Mouse (Mus musculus) hindbrain, embryonic 14.5 days (tissue): ENCODE results near the gene Msrb3. TPM values are rescaled to one million over a fixed set of nuclear protein-coding genes. Genes with fewer than 3 reads are reported as not detected.
"Not testable (repeated sequence)": the region's sequence is repeated elsewhere in the genome, so short reads cannot be mapped to it uniquely, and the experiment has no call there.

ENCODE experiments used
- ATAC-seq: fragments of 200-750 bp; cut with Nextera tagmentation; 2 replicates; pipeline ENCODE4 v1.8.0; 2017; ENCODE audit warnings: moderate number of reproducible peaks, mild to moderate bottlenecking, moderate TSS enrichment, moderate library complexity; ENCODE audit not compliant: low FRiP score
- DNase-seq: peaks from one replicate; pipeline ENCODE4 v3.0.0-alpha.2; 2015; ENCODE audit warnings: low spot score
- H3K27ac ChIP-seq: fragments of 300-500 bp; sonication (generic); 2 replicates; pipeline ENCODE4 v1.5.1; 2014; ENCODE audit warnings: mild to moderate bottlenecking, moderate library complexity
- H3K27me3 ChIP-seq: fragments of 300-500 bp; sonication (generic); 2 replicates; pipeline ENCODE4 v1.6.1; 2014; ENCODE audit warnings: mild to moderate bottlenecking, low read length, mixed read lengths; ENCODE audit not compliant: control insufficient read depth, insufficient read depth
- H3K36me3 ChIP-seq: fragments of 300-500 bp; sonication (generic); replicated peaks from 2 replicates; pipeline ENCODE4 v1.6.1; 2014; ENCODE audit not compliant: control insufficient read depth, insufficient read depth
- H3K4me1 ChIP-seq: fragments of 300-500 bp; sonication (generic); replicated peaks from 2 replicates; pipeline ENCODE4 v1.6.1; 2014; ENCODE audit warnings: antibody characterized with exemption, low read length, mixed read lengths; ENCODE audit not compliant: control insufficient read depth, insufficient read depth
- H3K4me2 ChIP-seq: fragments of 300-500 bp; sonication (generic); replicated peaks from 2 replicates; pipeline ENCODE4 v1.6.1; 2014; ENCODE audit warnings: mild to moderate bottlenecking, moderate library complexity
- H3K4me3 ChIP-seq: fragments of 300-500 bp; sonication (generic); replicated peaks from 2 replicates; pipeline ENCODE4 v1.5.1; 2014; ENCODE audit warnings: mild to moderate bottlenecking, low read length
- H3K9ac ChIP-seq: fragments of 300-500 bp; sonication (generic); 2 replicates; pipeline ENCODE4 v1.6.1; 2014
- H3K9me3 ChIP-seq: fragments of 300-500 bp; sonication (generic); 2 replicates; pipeline ENCODE4 v1.6.1; 2016; ENCODE audit warnings: low read length; ENCODE audit not compliant: control insufficient read depth
- WGBS: fragments of 180-500 bp; shearing (Covaris S2); extraction: QIAGEN DNeasy Blood & Tissue Kit; methylation state at CpG from one replicate; pipeline ENCODE4 v1.1.7; 2014; 5-methylcytosine and 5-hydroxymethylcytosine counted together
- polyA plus RNA-seq: library from polyadenylated mRNA; unstranded; fragments of >200 nt; fragmentation: Nextera tagmentation; extraction: Ambion mirVana; gene quantifications from 2 replicates; pipeline ENCODE4 v1.2.1, GENCODE M21; 2014

Gene Msrb3
- polyA plus RNA-seq, 1 experiment from 2014 or later, result 1.3 TPM

- 90% methylated on average over 12 of the region's 12 CpGs for WGBS
Measured at GRCm38 (mm10) chr10:120760679-120761078, 138.2 kb downstream of the Msrb3 start.

GRCm38 (mm10) chr10:120759883-120760282 is 139.0 kb downstream of the Msrb3 start:
- Histone ChIP-seq H3K9ac (no peak overlapping the region), H3K4me1 (peaks cover 7% of the 10 kb centered on the region), H3K4me2 (no peak overlapping the region), H3K27ac (no peak overlapping the region), H3K36me3 (no peaks in the 10 kb centered on the region), H3K9me3 (0 out of 2 replicates have a peak, but pooled peaks cover 3% of the 10 kb centered on the region), H3K4me3 (no peak overlapping the region), H3K27me3 (no peaks in the 10 kb centered on the region)
- ATAC-seq (no peak), DNase-seq (no peak)
- 92% methylated on average over 6 of the region's 6 CpGs for WGBS

More at GRCm38 (mm10) chr10:120760679-120761078, 138.2 kb downstream of the Msrb3 start:
- Histone ChIP-seq H3K9me3 (no peaks in the 10 kb centered on the region), H3K4me3 (no peak overlapping the region), H3K27me3 (no peaks in the 10 kb centered on the region), H3K9ac (no peak overlapping the region), H3K36me3 (no peaks in the 10 kb centered on the region), H3K4me1 (peaks cover 7% of the 10 kb centered on the region), H3K4me2 (no peak overlapping the region), H3K27ac (no peak overlapping the region)
- DNase-seq, result no peak
- ATAC-seq, result no peak

- 96% methylated on average over 5 of the region's 5 CpGs for WGBS
- no peak overlapping the region for H3K27ac ChIP-seq
- ATAC-seq (no peak), DNase-seq (no peak)
- H3K4me2 ChIP-seq, result no peak overlapping the region
- H3K27me3 ChIP-seq, result no peaks in the 10 kb centered on the region
- H3K36me3 ChIP-seq, result no peaks in the 10 kb centered on the region
- no peaks in the 10 kb centered on the region for H3K4me1 ChIP-seq
- no peak overlapping the region for H3K9ac ChIP-seq
- no peak overlapping the region for H3K4me3 ChIP-seq
- H3K9me3 ChIP-seq, result 0 out of 2 replicates have a peak, but pooled peaks cover 3% of the 10 kb centered on the region
Measured at GRCm38 (mm10) chr10:120752454-120752853, 146.4 kb downstream of the Msrb3 start.

- DNase-seq (no peak), ATAC-seq (no peak)
- no peak overlapping the region for H3K4me3 ChIP-seq
- no peak overlapping the region for H3K27ac ChIP-seq
- no peak overlapping the region for H3K9ac ChIP-seq
- no peaks in the 10 kb centered on the region for H3K36me3 ChIP-seq
- no peaks in the 10 kb centered on the region for H3K27me3 ChIP-seq
- WGBS, result 68% methylated on average over 11 of the region's 11 CpGs
- no peak overlapping the region for H3K4me2 ChIP-seq
- no peaks in the 10 kb centered on the region for H3K4me1 ChIP-seq
- H3K9me3 ChIP-seq, result 0 out of 2 replicates have a peak, but pooled peaks cover 3% of the 10 kb centered on the region
Measured at GRCm38 (mm10) chr10:120751821-120752261, 147.1 kb downstream of the Msrb3 start.

- Histone ChIP-seq H3K9ac (no peak overlapping the region), H3K27me3 (peaks cover 2% of the 10 kb centered on the region; the same call in 1 of the 2 replicates), H3K36me3 (no peaks in the 10 kb centered on the region), H3K4me3 (no peak overlapping the region), H3K9me3 (0 out of 2 replicates have a peak, but pooled peaks cover 3% of the 10 kb centered on the region), H3K4me1 (no peaks in the 10 kb centered on the region), H3K27ac (no peak overlapping the region), H3K4me2 (no peak overlapping the region)
- 60% methylated on average over 11 of the region's 11 CpGs for WGBS
- peak; percentile 52 for DNase-seq
- ATAC-seq, result no peak
Measured at GRCm38 (mm10) chr10:120751295-120751722, 147.6 kb downstream of the Msrb3 start.

- not testable (repeated sequence) for H3K4me1 ChIP-seq, H3K9me3 ChIP-seq, ATAC-seq, H3K27ac ChIP-seq, H3K27me3 ChIP-seq, DNase-seq, H3K4me3 ChIP-seq, H3K4me2 ChIP-seq, H3K36me3 ChIP-seq, H3K9ac ChIP-seq
- 95% methylated on average over 5 of the region's 5 CpGs for WGBS
Measured at GRCm38 (mm10) chr10:120749556-120749955, 149.3 kb downstream of the Msrb3 start.

GRCm38 (mm10) chr10:120748156-120748555 is 150.7 kb downstream of the Msrb3 start:
- H3K36me3 ChIP-seq, result no peaks in the 10 kb centered on the region
- 92% methylated on average over 6 of the region's 6 CpGs for WGBS
- H3K9me3 ChIP-seq, result no peaks in the 10 kb centered on the region
- DNase-seq (no peak), ATAC-seq (no peak)
- H3K4me1 ChIP-seq, result no peaks in the 10 kb centered on the region
- H3K4me2 ChIP-seq, result no peak overlapping the region
- H3K4me3 ChIP-seq, result no peak overlapping the region
- no peak overlapping the region for H3K9ac ChIP-seq
- H3K27me3 ChIP-seq, result peaks cover 9% of the 10 kb centered on the region
- H3K27ac ChIP-seq, result no peak overlapping the region

GRCm38 (mm10) chr10:120745138-120745856 is 153.6 kb downstream of the Msrb3 start:
- 4% methylated on average over 18 of the region's 18 CpGs for WGBS
- H3K4me3 ChIP-seq, result peak overlapping the region; percentile 37
- no peaks in the 10 kb centered on the region for H3K9me3 ChIP-seq
- ATAC-seq, result peak; percentile 86
- H3K4me2 ChIP-seq, result peak overlapping the region; percentile 82
- H3K36me3 ChIP-seq, result no peaks in the 10 kb centered on the region
- no peaks in the 10 kb centered on the region for H3K4me1 ChIP-seq
- DNase-seq, result peak; percentile 75
- H3K27me3 ChIP-seq, result peaks cover 18% of the 10 kb centered on the region
- H3K9ac ChIP-seq, result peak overlapping the region; percentile 51
- peak overlapping the region; percentile 0; the same call in 1 of the 2 replicates for H3K27ac ChIP-seq

- Histone ChIP-seq H3K4me1 (no peaks in the 10 kb centered on the region), H3K9me3 (no peaks in the 10 kb centered on the region), H3K4me2 (peak overlapping the region; percentile 82), H3K36me3 (no peaks in the 10 kb centered on the region), H3K27ac (peak overlapping the region; percentile 0; the same call in 1 of the 2 replicates), H3K27me3 (peaks cover 18% of the 10 kb centered on the region), H3K9ac (peak overlapping the region; percentile 51), H3K4me3 (peak overlapping the region; percentile 37)
- peak; percentile 59 for DNase-seq
- 1% methylated on average over 15 of the region's 15 CpGs for WGBS
- ATAC-seq, result peak; percentile 43; the same call in 1 of the 2 replicates
Measured at GRCm38 (mm10) chr10:120744441-120745137, 154.3 kb downstream of the Msrb3 start.
